ENCODE assay signal across 12 mouse cellular contexts in genomic region chr5:147549016-147549755, GRCm38 (mm10).
"Had no signal": no experiment of that assay in that cellular context is flagged by ENCODE, and none has a peak within 500 bp of the region (broad histone marks: within the 10 kb centered on the region; RNA-seq: fewer than 3 reads in every experiment).

No protein-coding gene starts in this region.

- DNase-seq: layer of hippocampus, adult 9-11 months; layer of hippocampus, postnatal 36 days; liver, embryonic 13.5 days; lung, adult 18-20 months; midbrain, embryonic 14.5 days; right cerebral cortex, adult 18-20 months; right cerebral cortex, postnatal 25 days; thymus, postnatal 36 days had no signal

- H3K27ac ChIP-seq: limb, embryonic 15.5 days; liver, embryonic 13.5 days; neural tube, embryonic 15.5 days had no signal

- H3K4me2 ChIP-seq: limb, embryonic 15.5 days; liver, embryonic 13.5 days; neural tube, embryonic 15.5 days had no signal

- H3K9ac ChIP-seq: limb, embryonic 15.5 days; liver, embryonic 13.5 days; neural tube, embryonic 15.5 days had no signal

- H3K4me3 ChIP-seq: limb, embryonic 15.5 days; liver, embryonic 13.5 days; myocyte; neural tube, embryonic 15.5 days had no signal

- H3K9me3 ChIP-seq: limb, embryonic 15.5 days; liver, embryonic 13.5 days; neural tube, embryonic 15.5 days had no signal

- H3K27me3 ChIP-seq: limb, embryonic 15.5 days; liver, embryonic 13.5 days; neural tube, embryonic 15.5 days had no signal

- H3K4me1 ChIP-seq: liver, embryonic 13.5 days; neural tube, embryonic 15.5 days had no signal

- ATAC-seq: intestine, embryonic 16.5 days had no signal
